Mouse (Mus musculus): ENCODE results near the gene Ndufa10.

Gene Ndufa10

GRCm38 (mm10) chr1:92430991-92431390, 42.7 kb downstream of the Ndufa10 start:
- no peak for DNase-seq

- DNase-seq, result no peak
Observed at GRCm38 (mm10) chr1:92424714-92425113, 48.9 kb downstream of the Ndufa10 start.

- no peak for DNase-seq
Observed at GRCm38 (mm10) chr1:92405131-92405530, 68.5 kb downstream of the Ndufa10 start.

GRCm38 (mm10) chr1:92400556-92400955, 73.1 kb downstream of the Ndufa10 start:
- DNase-seq, result no peak

- no peak for DNase-seq
Observed at GRCm38 (mm10) chr1:92398601-92399000, 75.1 kb downstream of the Ndufa10 start.

GRCm38 (mm10) chr1:92397511-92398051, 76.1 kb downstream of the Ndufa10 start:
- no peak for DNase-seq

GRCm38 (mm10) chr1:92394279-92394678, 79.4 kb downstream of the Ndufa10 start:
- DNase-seq, result no peak

GRCm38 (mm10) chr1:92393166-92393565, 80.5 kb downstream of the Ndufa10 start:
- no peak for DNase-seq

Data from kidney, adult 8-10 months (tissue).